Mouse (Mus musculus): ENCODE data around the gene Dnajb1. TPM values are rescaled to one million over a fixed set of nuclear protein-coding genes. Genes with fewer than 3 reads are reported as not detected.
A peak's percentile ranks its signal among the peaks of the same experiment; 100 is the strongest.

Dnajb1 gene
- polyA plus RNA-seq, 1 experiment from 2014 or later = 58.1 TPM

GRCm38 (mm10) chr8:83571791-83572190 lies 36.2 kb upstream of the Dnajb1 start:
- peaks cover 29% of the 10 kb centered on the region for H3K36me3 ChIP-seq
- no peaks in the 10 kb centered on the region for H3K27me3 ChIP-seq
- 95% methylated on average over 10 of the region's 10 CpGs for WGBS
- H3K4me1 ChIP-seq (replicated peaks) = peaks cover 43% of the 10 kb centered on the region
- H3K4me3 ChIP-seq = no peak overlapping the region
- no peaks in the 10 kb centered on the region for H3K9me3 ChIP-seq
- H3K27ac ChIP-seq (replicated peaks) = no peak overlapping the region
- no peak overlapping the region for H3K9ac ChIP-seq
- no peak for ATAC-seq (ENCODE audit: low FRiP score, low read depth)
- no peak overlapping the region for H3K4me2 ChIP-seq

GRCm38 (mm10) chr8:83572246-83572812 lies 35.7 kb upstream of the Dnajb1 start:
- Histone ChIP-seq H3K36me3 (peaks cover 29% of the 10 kb centered on the region), H3K27ac (replicated peaks) (no peak overlapping the region), H3K4me2 (no peak overlapping the region), H3K4me3 (no peak overlapping the region), H3K9ac (no peak overlapping the region), H3K27me3 (no peaks in the 10 kb centered on the region), H3K9me3 (no peaks in the 10 kb centered on the region), H3K4me1 (replicated peaks) (peaks cover 46% of the 10 kb centered on the region)
- ATAC-seq (ENCODE audit: low FRiP score, low read depth) = no peak
- 87% methylated on average over 5 of the region's 5 CpGs for WGBS

- H3K4me1 ChIP-seq (replicated peaks) = peaks cover 43% of the 10 kb centered on the region
- no peak overlapping the region for H3K9ac ChIP-seq
- H3K9me3 ChIP-seq = no peaks in the 10 kb centered on the region
- ATAC-seq (ENCODE audit: low FRiP score, low read depth) = no peak
- H3K27ac ChIP-seq (replicated peaks) = no peak overlapping the region
- no peak overlapping the region for H3K4me3 ChIP-seq
- WGBS = 82% methylated on average over 18 of the region's 18 CpGs
- no peaks in the 10 kb centered on the region for H3K27me3 ChIP-seq
- peaks cover 29% of the 10 kb centered on the region for H3K36me3 ChIP-seq
- H3K4me2 ChIP-seq = no peak overlapping the region
Measured at GRCm38 (mm10) chr8:83573140-83573875, 34.7 kb upstream of the Dnajb1 start.

GRCm38 (mm10) chr8:83574631-83575315 lies 33.2 kb upstream of the Dnajb1 start:
- Histone ChIP-seq H3K36me3 (peaks cover 29% of the 10 kb centered on the region), H3K4me3 (no peak overlapping the region), H3K9ac (no peak overlapping the region), H3K27me3 (no peaks in the 10 kb centered on the region), H3K27ac (replicated peaks) (no peak overlapping the region), H3K4me2 (no peak overlapping the region), H3K9me3 (no peaks in the 10 kb centered on the region), H3K4me1 (replicated peaks) (peaks cover 53% of the 10 kb centered on the region)
- no peak for ATAC-seq (ENCODE audit: low FRiP score, low read depth)
- 82% methylated on average over 15 of the region's 15 CpGs for WGBS

- 78% methylated on average over 17 of the region's 17 CpGs for WGBS
- no peak for ATAC-seq (ENCODE audit: low FRiP score, low read depth)
- peaks cover 59% of the 10 kb centered on the region for H3K4me1 ChIP-seq (replicated peaks)
- H3K36me3 ChIP-seq = peaks cover 22% of the 10 kb centered on the region
- H3K4me3 ChIP-seq = no peak overlapping the region
- no peak overlapping the region for H3K4me2 ChIP-seq
- H3K27me3 ChIP-seq = no peaks in the 10 kb centered on the region
- no peaks in the 10 kb centered on the region for H3K9me3 ChIP-seq
- no peak overlapping the region; the same call in 1 of the 2 replicates for H3K27ac ChIP-seq (replicated peaks)
- H3K9ac ChIP-seq = no peak overlapping the region
Measured at GRCm38 (mm10) chr8:83575561-83576515, 32.2 kb upstream of the Dnajb1 start.

- Histone ChIP-seq H3K4me1 (replicated peaks) (peaks cover 60% of the 10 kb centered on the region), H3K27ac (replicated peaks) (no peak overlapping the region), H3K9me3 (no peaks in the 10 kb centered on the region), H3K9ac (no peak overlapping the region), H3K4me3 (no peak overlapping the region), H3K36me3 (peaks cover 18% of the 10 kb centered on the region), H3K4me2 (no peak overlapping the region), H3K27me3 (no peaks in the 10 kb centered on the region)
- WGBS = 68% methylated on average over 2 of the region's 4 CpGs
- ATAC-seq (ENCODE audit: low FRiP score, low read depth) = no peak
Measured at GRCm38 (mm10) chr8:83576516-83576895, 31.5 kb upstream of the Dnajb1 start.

- Histone ChIP-seq H3K4me2 (no peak overlapping the region), H3K9ac (no peak overlapping the region)
- no peak for ATAC-seq (ENCODE audit: low FRiP score, low read depth)
Measured at GRCm38 (mm10) chr8:83576921-83577320, 31.1 kb upstream of the Dnajb1 start.

GRCm38 (mm10) chr8:83577384-83577791 lies 30.6 kb upstream of the Dnajb1 start:
- no peak overlapping the region for H3K9ac ChIP-seq
- H3K4me2 ChIP-seq = no peak overlapping the region
- H3K9me3 ChIP-seq = no peaks in the 10 kb centered on the region
- peaks cover 9% of the 10 kb centered on the region for H3K36me3 ChIP-seq
- no peak overlapping the region for H3K27ac ChIP-seq (replicated peaks)
- H3K27me3 ChIP-seq = no peaks in the 10 kb centered on the region
- no peak overlapping the region for H3K4me3 ChIP-seq
- 50% methylated on average over 9 of the region's 9 CpGs for WGBS
- 0 out of 2 replicates have a peak, but pooled peaks have one; percentile 15 for ATAC-seq (ENCODE audit: low FRiP score, low read depth)
- peaks cover 69% of the 10 kb centered on the region for H3K4me1 ChIP-seq (replicated peaks)

More at GRCm38 (mm10) chr8:83576921-83577320, 31.1 kb upstream of the Dnajb1 start:
- no peak overlapping the region for H3K4me3 ChIP-seq
- peaks cover 64% of the 10 kb centered on the region for H3K4me1 ChIP-seq (replicated peaks)
- no peak overlapping the region for H3K27ac ChIP-seq (replicated peaks)
- no peaks in the 10 kb centered on the region for H3K27me3 ChIP-seq
- no peaks in the 10 kb centered on the region for H3K9me3 ChIP-seq
- peaks cover 14% of the 10 kb centered on the region for H3K36me3 ChIP-seq
- 73% methylated on average over 4 of the region's 4 CpGs for WGBS

- 72% methylated on average over 17 of the region's 17 CpGs for WGBS
- Histone ChIP-seq H3K4me1 (replicated peaks) (peaks cover 77% of the 10 kb centered on the region), H3K36me3 (no peaks in the 10 kb centered on the region), H3K9ac (0 out of 2 replicates have a peak overlapping the region, but pooled peaks have one; percentile 22), H3K4me2 (no peak overlapping the region), H3K9me3 (no peaks in the 10 kb centered on the region), H3K27me3 (no peaks in the 10 kb centered on the region), H3K4me3 (no peak overlapping the region), H3K27ac (replicated peaks) (no peak overlapping the region)
- ATAC-seq (ENCODE audit: low FRiP score, low read depth) = no peak
Measured at GRCm38 (mm10) chr8:83578131-83579055, 29.6 kb upstream of the Dnajb1 start.

GRCm38 (mm10) chr8:83579676-83580075 lies 28.3 kb upstream of the Dnajb1 start:
- Histone ChIP-seq H3K27ac (replicated peaks) (no peak overlapping the region), H3K4me3 (no peak overlapping the region)
- 89% methylated on average over 8 of the region's 8 CpGs for WGBS

GRCm38 (mm10) chr8:83580826-83581225 lies 27.2 kb upstream of the Dnajb1 start:
- Histone ChIP-seq H3K36me3 (no peaks in the 10 kb centered on the region), H3K4me2 (no peak overlapping the region), H3K27me3 (no peaks in the 10 kb centered on the region), H3K4me1 (replicated peaks) (peaks cover 72% of the 10 kb centered on the region), H3K4me3 (no peak overlapping the region), H3K9me3 (no peaks in the 10 kb centered on the region), H3K27ac (replicated peaks) (no peak overlapping the region), H3K9ac (no peak overlapping the region)
- ATAC-seq (ENCODE audit: low FRiP score, low read depth) = no peak
- WGBS = 91% methylated on average over 8 of the region's 8 CpGs

More at GRCm38 (mm10) chr8:83579676-83580075, 28.3 kb upstream of the Dnajb1 start:
- H3K4me1 ChIP-seq (replicated peaks) = peaks cover 70% of the 10 kb centered on the region
- ATAC-seq (ENCODE audit: low FRiP score, low read depth) = no peak
- no peaks in the 10 kb centered on the region for H3K27me3 ChIP-seq
- H3K9ac ChIP-seq = 0 out of 2 replicates have a peak overlapping the region, but pooled peaks have one; percentile 22
- H3K36me3 ChIP-seq = no peaks in the 10 kb centered on the region
- no peak overlapping the region for H3K4me2 ChIP-seq
- H3K9me3 ChIP-seq = no peaks in the 10 kb centered on the region

All from hindbrain, embryonic 15.5 days (tissue).